In genomic region chr4:149606056-149606455, GRCm38 (mm10) we compare ENCODE assay signal across 15 mouse cellular contexts. TPM values are rescaled to one million over a fixed set of nuclear protein-coding genes. Genes with fewer than 3 reads are reported as not detected.
DNase-seq lines count a peak whose midpoint lies in the region; ATAC-seq lines count a peak whose summit lies in the region.
"Had no signal": no experiment of that assay in that cellular context is flagged by ENCODE, and none has a peak within 500 bp of the region (broad histone marks: within the 10 kb centered on the region; RNA-seq: fewer than 3 reads in every experiment).

No protein-coding gene starts in this region.

- 83% methylated on average over 18 of the region's 18 CpGs for WGBS in embryonic facial prominence, embryonic 10.5 days
- WGBS in midbrain, embryonic 12.5 days, result 76% methylated on average over 18 of the region's 18 CpGs

- H3K27ac ChIP-seq in embryonic facial prominence, embryonic 10.5 days (replicated peaks), result 0 out of 2 replicates have a peak overlapping the region, but pooled peaks have one; percentile 10
- H3K27ac ChIP-seq in midbrain, embryonic 12.5 days (replicated peaks), result peak overlapping the region; percentile 54
- H3K27ac ChIP-seq: embryonic facial prominence, embryonic 12.5 days; intestine, embryonic 15.5 days; kidney, embryonic 15.5 days; liver, embryonic 13.5 days had no signal

- no peaks in the 10 kb centered on the region for H3K27me3 ChIP-seq in embryonic facial prominence, embryonic 10.5 days (replicated peaks; ENCODE audit: low read depth, poor library complexity, severe bottlenecking)
- H3K27me3 ChIP-seq in midbrain, embryonic 12.5 days, result no peaks in the 10 kb centered on the region
- H3K27me3 ChIP-seq: embryonic facial prominence, embryonic 12.5 days; intestine, embryonic 15.5 days; kidney, embryonic 15.5 days; liver, embryonic 13.5 days had no signal

- H3K4me3 ChIP-seq in embryonic facial prominence, embryonic 10.5 days, result no peak overlapping the region
- no peak overlapping the region for H3K4me3 ChIP-seq in midbrain, embryonic 12.5 days
- H3K4me3 ChIP-seq: embryonic facial prominence, embryonic 12.5 days; intestine, embryonic 15.5 days; kidney, embryonic 15.5 days; liver, embryonic 13.5 days had no signal

- H3K36me3 ChIP-seq in embryonic facial prominence, embryonic 10.5 days (replicated peaks), result peaks cover 4% of the 10 kb centered on the region; the same call in 1 of the 2 replicates
- 0 out of 2 replicates have a peak, but pooled peaks cover 3% of the 10 kb centered on the region for H3K36me3 ChIP-seq in midbrain, embryonic 12.5 days
- H3K36me3 ChIP-seq: embryonic facial prominence, embryonic 12.5 days; intestine, embryonic 15.5 days; kidney, embryonic 15.5 days; liver, embryonic 13.5 days had no signal

- H3K4me2 ChIP-seq in midbrain, embryonic 12.5 days (replicated peaks), result no peak overlapping the region
- H3K4me2 ChIP-seq: embryonic facial prominence, embryonic 12.5 days; intestine, embryonic 15.5 days; kidney, embryonic 15.5 days; liver, embryonic 13.5 days had no signal

- no peak overlapping the region for H3K9ac ChIP-seq in midbrain, embryonic 12.5 days (replicated peaks)
- H3K9ac ChIP-seq: embryonic facial prominence, embryonic 12.5 days; intestine, embryonic 15.5 days; kidney, embryonic 15.5 days; liver, embryonic 13.5 days had no signal

- ATAC-seq in midbrain, embryonic 12.5 days (ENCODE audit: low FRiP score, low read depth), result no peak
- ATAC-seq: intestine, embryonic 15.5 days had no signal

- DNase-seq in cerebellum, postnatal 25 days, result peak; percentile 42 to 48
- no peak for DNase-seq in cerebellum, postnatal 36 days
- peak; percentile 48 to 65 for DNase-seq in layer of hippocampus, postnatal 10 days (ENCODE audit: low spot score in 2 of 2)
- DNase-seq in layer of hippocampus, adult 9-11 months, result no peak
- DNase-seq in embryonic facial prominence, embryonic 10.5 days (ENCODE audit: low spot score), result no peak
- DNase-seq in yolk sac, embryonic 10.5 days (ENCODE audit: low spot score), result no peak
- no peak for DNase-seq in ovary, postnatal 36 days (ENCODE audit: low spot score)
- DNase-seq: B cell, adult 2 months; liver, embryonic 13.5 days; retina, postnatal 1 day; thymus, adult 2 months had no signal

- no peaks in the 10 kb centered on the region for H3K9me3 ChIP-seq in embryonic facial prominence, embryonic 10.5 days
- H3K9me3 ChIP-seq in midbrain, embryonic 12.5 days, result no peaks in the 10 kb centered on the region
- H3K9me3 ChIP-seq: embryonic facial prominence, embryonic 12.5 days; intestine, embryonic 15.5 days; kidney, embryonic 15.5 days; liver, embryonic 13.5 days had no signal

- H3K4me1 ChIP-seq in embryonic facial prominence, embryonic 10.5 days, result peaks cover 42% of the 10 kb centered on the region
- H3K4me1 ChIP-seq in midbrain, embryonic 12.5 days, result peaks cover 47% of the 10 kb centered on the region

RNA-seq across cellular contexts. Expression of gene Clstn1, which starts 19.8 kb away (rescaled TPM):
- 100 to 1,000 TPM; 726 TPM for total RNA-seq in layer of hippocampus, postnatal 10 days (2021)
- polyA plus RNA-seq in embryonic facial prominence, embryonic 10.5 days (2016; fragmentation: Nextera tagmentation; extraction: Ambion mirVana), result 39.6 and 44.2 TPM in 2 replicates
- polyA plus RNA-seq in midbrain, embryonic 12.5 days (2016; fragmentation: Nextera tagmentation; extraction: Ambion mirVana), result 84.4 and 103 TPM in 2 replicates

Comparison
In these comparisons a context has a peak if more than half of its experiments do, and no peak if none do; other contexts are left out.
1. DNase-seq: peak in cerebellum, postnatal 25 days (2 of 2) and layer of hippocampus, postnatal 10 days (2 of 2); none in cerebellum, postnatal 36 days (0 of 2), layer of hippocampus, adult 9-11 months (single experiment), embryonic facial prominence, embryonic 10.5 days (single experiment), yolk sac, embryonic 10.5 days (single experiment) and ovary, postnatal 36 days (single experiment).